Mouse (Mus musculus): ENCODE data around the gene Zbtb12. TPM values are rescaled to one million over a fixed set of nuclear protein-coding genes. Genes with fewer than 3 reads are reported as not detected.
A peak's percentile ranks its signal among the peaks of the same experiment; 100 is the strongest.
"Not testable (repeated sequence)": the region's sequence is repeated elsewhere in the genome, so short reads cannot be mapped to it uniquely, and the experiment has no call there.

Zbtb12 gene
- total RNA-seq (2022) = 10 to 100 TPM in 2 of 4 experiments, 1 to 10 TPM in 2; 8.3 to 10.2 (median 9.3) TPM

DNA sequence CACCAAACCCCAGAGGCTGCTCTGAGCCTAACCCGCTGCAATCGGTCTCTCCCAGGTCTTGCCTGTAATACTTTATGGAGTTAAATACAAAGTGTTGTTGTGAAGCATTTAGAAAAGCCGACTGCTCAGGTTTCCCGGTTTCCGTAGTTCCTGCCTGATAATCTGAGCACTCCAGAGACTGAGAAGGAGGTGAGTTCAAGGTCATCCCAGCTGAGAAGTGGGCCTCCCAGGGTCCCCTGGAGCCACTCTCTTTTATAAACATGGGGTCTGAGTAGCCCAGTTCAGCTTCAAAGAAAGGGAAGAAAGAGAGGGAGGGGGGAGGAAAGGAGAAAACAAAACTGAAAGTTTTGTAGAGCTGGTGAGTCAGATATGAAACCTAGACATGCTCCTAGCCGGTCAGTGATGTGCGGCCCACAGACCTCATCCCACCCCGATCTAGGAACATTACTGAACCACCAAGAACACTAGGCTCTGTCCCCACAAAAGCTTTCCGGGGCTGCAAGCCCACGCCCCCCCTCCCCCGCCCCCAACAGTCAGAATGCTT is at the start of gene Zbtb12:
Zbtb12 (plus strand) TSS at position 148 of the 544 bp plus-strand sequence.
- no peak for DNase-seq (ENCODE audit: low spot score in 2 of 2)

DNA sequence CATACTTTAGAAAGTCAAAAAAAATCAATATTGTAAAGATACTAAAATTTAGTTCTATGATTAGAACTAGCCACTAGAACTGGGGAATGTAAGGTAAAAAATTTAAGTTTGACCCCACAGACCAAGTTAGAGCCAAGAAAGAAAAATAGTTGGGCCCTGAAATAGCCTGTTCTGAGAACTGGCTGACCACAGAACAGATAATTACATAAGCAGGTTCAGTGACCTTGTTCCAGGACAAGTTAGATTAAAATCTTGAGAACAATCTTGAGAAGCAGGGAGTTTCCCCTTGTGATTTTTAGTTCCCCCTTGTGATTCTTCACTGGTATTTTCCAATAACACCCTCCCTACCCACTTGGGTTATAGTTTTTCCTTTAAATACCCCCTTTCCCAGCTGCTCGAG is 48.5 kb upstream of the Zbtb12 start:
- not testable (repeated sequence) for DNase-seq (ENCODE audit: low spot score in 2 of 2)

DNA sequence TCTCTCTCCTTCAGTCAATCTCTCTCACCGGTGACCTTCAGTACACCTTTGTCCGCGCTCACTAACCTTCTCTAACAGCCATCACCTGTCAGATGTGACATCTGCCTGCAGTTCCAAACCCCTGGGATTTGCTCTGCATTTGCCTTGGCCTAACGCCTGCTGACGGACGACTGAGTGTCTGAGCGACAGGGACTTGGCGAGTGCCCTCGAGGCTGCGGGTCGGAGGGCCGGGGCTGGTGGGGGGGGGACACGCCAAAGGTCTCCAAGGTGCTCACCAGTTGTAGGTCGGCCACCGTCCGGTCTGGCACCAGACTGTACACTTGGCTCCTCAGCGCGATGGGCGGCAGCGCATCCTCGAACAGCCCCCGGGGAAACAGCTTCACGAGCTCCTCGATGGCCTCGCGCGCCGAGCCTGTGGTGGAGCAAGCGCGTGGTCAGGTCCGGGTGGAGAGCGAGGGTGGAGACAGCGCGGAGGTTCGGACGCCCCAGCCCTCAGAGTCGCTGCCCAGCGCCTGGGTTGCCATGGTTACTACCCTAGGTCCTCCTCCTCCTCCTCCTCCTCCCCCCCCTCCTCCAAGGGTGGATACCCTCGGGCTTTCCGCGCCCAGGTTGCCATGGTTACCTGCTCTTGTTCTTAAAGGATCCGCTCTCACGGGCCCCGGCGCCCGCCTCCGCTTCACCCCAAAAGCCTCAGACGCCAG is 43.0 kb upstream of the Zbtb12 start:
- DNase-seq (ENCODE audit: low spot score in 2 of 2) = no peak

DNA sequence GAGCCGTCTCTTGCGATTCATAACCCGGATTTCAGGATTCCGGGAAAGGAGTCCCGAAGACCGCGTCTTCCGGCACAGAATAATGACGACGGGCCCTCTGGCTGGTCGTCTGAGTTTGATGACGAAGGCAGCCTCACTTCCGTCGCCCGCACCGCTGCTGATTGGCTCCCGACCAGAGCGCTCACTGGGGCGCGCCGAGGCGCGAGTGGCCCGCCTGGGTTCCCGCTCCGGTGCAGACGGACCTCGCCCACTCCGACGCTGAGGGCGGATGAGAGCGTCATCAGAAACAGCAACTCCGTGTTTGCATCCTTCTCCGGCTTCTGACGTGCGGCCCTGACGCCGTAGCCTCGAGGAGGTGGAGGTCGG is 42.4 kb upstream of the Zbtb12 start, which contains the start of the genes Stk19 and Dxo:
Stk19 (minus strand) TSS at position 90 of the 366 bp plus-strand sequence.
Dxo (plus strand) TSS at position 164 of the 366 bp plus-strand sequence.
- DNase-seq (ENCODE audit: low spot score in 2 of 2) = peak; percentile 96 to 97

DNA sequence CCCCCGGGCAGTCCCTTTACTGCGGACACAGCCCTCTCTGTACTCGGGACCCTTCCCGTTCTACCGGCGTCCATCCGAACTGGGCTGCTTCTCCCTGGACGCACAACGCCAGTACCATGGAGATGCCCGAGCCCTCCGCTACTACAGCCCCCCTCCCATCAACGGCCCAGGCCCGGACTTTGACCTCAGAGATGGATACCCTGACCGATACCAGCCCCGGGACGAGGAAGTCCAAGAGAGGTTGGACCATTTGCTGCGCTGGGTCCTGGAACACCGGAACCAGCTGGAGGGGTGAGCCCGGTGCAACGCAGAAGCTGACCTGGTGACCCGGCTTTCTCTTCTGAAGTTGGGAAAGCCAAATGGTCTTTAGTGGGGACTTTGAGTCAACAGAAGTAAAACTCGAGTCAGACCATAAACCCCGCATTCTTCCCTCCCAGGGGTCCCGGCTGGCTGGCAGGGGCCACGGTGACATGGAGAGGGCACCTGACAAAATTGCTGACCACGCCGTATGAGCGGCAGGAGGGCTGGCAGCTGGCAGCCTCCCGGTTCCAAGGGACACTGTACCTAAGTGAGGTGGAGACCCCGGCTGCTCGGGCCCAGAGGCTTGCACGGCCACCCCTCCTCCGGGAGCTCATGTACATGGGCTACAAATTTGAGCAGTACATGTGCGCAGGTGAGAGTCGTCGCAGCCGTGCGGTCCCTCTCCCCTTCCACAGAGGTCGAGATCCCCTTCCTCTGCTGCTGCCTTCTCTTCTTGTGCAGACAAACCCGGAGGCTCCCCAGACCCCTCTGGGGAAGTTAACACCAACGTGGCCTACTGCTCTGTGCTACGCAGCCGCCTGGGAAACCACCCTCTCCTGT is 41.6 kb upstream of the Zbtb12 start:
- DNase-seq (ENCODE audit: low spot score in 2 of 2) = no peak

DNA sequence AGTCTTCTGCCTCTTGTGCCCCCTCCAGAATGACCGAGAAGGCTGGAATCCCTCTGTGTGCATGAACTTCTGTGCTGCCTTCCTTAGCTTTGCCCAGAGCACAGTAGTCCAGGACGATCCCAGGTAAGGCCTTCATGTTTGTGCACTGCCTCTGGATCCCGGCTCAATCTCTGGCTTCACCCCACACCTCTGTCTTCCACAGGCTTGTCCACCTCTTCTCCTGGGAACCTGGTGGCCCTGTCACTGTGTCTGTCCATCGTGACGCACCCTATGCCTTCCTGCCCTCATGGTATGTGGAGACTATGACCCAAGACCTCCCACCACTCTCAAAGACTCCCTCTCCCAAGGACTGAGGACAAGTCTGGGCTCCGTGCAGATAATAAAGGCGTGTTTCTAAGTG is 40.5 kb upstream of the Zbtb12 start:
- no peak for DNase-seq (ENCODE audit: low spot score in 2 of 2)

DNA sequence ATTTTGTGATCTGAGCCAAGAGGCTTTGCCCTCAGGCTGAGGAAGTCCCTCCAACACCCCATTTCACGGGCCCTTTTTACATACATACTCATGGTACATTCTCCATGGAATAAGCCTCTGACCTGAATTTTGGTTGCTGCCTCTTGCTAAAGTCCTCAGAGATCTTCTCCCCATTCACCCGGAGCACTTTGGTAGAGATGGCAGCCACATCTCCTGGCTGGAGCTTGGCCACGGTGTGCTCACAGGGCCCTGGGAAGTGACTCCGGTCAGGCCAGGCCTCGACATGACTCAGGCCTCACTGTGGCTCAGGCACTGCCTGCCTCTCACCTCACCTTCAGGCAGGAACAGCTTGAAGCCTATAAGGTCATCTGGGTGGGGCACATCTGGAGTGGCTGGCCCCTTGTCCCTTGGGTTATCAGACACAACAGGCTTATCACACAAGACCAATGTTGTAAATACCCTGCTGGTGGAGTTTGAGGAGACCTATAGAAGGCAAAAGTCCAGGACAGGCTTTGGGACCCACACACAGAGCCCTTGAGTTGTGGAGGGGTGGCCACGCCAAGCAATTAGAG is 38.5 kb upstream of the Zbtb12 start:
- DNase-seq (ENCODE audit: low spot score in 2 of 2) = no peak

DNA sequence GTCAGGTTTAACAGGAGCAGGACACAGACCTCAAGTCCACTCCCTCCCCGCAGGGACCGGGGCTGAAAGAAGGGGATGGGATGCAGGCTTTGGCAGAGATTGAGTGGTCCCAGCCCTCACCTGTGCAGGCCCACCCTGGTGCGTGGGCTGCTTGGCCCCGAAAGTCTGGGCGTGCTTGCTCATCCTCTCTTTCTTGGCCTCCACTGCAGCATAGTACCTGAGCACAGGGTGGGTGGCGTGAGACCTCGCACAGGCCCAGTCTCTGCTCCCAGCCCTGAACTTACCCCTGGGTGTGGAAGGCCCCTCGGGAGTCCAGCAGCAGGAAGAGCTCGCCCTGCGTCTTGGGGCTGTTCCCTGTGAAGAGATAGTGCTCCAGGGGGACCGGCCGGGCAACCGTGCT is 34.4 kb upstream of the Zbtb12 start:
- DNase-seq (ENCODE audit: low spot score in 2 of 2) = no peak

DNA sequence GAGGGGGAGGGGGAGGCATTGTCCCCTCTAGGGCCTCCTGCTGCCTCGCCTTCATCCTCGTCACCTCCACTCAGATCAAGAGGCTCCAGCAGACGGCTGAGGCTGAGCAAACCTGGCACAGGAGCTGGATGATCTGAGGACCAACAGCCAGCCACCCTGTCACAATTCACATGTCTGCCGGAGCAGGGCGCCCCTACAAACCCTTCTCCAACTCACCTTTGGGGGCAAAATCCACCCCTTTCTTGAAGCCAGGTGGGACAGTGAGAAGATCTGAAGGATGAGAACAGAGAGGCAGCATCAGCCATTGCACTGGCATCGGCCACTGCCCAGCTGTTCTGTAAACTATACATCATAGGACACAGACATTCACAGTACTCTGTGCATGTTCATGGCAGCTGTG is 32.1 kb upstream of the Zbtb12 start:
- no peak for DNase-seq (ENCODE audit: low spot score in 2 of 2)

DNA sequence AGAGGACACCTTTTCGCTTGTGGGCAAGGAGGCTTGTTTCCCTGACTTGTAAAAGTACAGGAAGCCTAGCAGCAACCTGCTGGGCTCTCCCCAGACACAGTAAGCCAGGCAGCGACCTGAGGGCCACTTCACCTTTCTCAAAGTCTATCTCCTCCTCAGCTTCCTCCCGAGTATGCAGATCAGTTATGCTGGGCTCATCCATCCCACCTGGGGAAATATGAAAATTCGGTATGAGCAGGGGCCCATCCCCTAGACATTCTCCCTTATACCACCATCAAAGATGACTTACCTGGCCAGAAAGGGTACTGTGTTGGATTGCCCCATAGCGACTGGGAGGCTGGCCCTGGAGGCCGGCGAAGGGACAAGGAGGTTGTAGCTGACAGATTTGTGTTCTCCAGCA is 31.7 kb upstream of the Zbtb12 start:
- no peak for DNase-seq (ENCODE audit: low spot score in 2 of 2)

DNA sequence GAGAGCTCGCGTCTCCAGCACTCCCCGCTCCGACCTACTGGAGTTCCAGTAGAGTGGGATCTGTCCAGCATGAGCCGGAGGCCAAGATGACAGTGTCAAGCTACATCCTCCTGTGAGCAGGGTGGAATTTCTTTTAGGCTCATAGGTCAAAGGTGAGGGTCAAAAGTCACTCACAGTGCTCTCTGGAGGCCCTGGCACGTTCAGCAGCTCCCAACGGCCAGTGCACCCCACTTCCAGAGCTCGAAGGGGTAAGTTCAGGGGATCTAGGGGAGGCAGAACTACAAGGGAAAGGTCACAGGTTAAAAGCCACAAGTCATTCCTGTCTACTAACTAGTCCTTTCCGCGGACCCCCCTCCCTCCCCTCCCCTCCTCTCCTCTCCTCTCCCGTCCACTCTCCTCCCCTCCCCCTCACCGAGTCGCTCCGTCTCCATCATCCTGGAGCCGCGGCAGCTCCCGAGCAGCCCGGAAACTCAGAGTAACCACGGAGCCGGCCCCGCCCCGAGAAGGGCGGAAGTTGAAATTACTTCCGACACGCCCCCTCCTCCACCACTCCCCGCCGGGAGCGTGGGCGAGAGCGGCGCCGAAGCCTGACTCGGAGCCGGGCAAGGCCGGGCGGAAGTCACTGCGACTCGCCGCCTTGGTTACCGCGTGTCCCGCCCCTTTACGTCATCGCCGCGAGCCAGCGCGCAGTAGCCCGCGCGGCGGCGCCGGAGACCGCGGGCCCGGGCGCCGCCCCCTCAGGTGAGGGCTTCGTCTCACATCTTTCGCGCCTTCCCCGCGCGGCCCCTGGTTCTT is 29.4 kb upstream of the Zbtb12 start, which contains the start of the genes Skiv2l and Nelfe:
Skiv2l (minus strand) TSS at position 489 of the 795 bp plus-strand sequence.
Nelfe (plus strand) TSS at position 670 of the 795 bp plus-strand sequence.
- DNase-seq (ENCODE audit: low spot score in 2 of 2) = peak; percentile 95 to 96

DNA sequence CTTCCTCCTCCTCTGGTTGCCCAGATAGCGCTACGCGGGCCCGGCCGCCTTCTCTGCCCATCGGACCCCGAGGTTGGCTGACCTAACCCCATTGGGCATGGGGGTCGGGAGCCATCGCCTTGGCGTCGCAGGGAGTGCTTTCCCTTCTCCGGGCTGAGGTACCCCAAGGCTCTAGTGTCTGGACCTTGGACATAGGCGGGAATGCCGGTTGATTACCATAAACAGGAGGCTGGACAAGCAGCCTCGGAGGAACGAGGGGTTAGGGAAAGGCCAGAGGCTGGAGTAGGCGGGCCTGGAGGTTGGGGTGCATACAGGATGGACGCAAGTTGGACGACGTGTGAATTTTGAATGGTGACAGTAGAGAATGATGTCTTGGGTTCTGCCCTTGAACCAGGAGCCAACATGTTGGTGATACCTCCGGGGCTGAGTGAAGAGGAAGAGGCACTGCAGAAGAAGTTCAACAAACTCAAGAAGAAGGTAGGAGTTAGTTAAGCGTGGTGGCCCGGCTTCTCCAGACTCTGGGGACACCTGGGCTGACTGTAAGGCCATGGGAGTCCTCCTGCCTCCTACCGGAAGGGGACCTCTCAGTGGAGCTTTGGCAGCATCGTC is 28.7 kb upstream of the Zbtb12 start:
- no peak for DNase-seq (ENCODE audit: low spot score in 2 of 2)

DNA sequence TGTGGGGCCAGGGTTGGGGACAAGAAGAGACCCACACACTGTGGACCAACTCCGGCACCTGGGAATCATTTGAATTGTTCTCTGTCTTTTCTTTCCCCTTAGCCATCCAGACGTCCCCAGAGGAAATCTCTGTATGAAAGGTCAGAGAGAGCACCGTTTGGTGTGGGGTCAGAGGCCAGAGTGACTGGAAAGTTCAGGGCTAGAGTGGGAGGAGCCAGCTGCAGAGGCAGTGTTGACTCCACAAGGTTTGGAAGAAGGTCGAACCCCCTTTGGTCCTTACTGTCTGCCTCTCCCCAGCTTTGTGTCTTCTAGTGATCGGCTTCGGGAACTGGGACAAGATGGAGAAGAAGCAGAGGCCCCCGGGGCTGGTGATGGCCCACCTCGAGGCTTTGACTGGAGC is 25.8 kb upstream of the Zbtb12 start:
- DNase-seq (ENCODE audit: low spot score in 2 of 2) = no peak

DNA sequence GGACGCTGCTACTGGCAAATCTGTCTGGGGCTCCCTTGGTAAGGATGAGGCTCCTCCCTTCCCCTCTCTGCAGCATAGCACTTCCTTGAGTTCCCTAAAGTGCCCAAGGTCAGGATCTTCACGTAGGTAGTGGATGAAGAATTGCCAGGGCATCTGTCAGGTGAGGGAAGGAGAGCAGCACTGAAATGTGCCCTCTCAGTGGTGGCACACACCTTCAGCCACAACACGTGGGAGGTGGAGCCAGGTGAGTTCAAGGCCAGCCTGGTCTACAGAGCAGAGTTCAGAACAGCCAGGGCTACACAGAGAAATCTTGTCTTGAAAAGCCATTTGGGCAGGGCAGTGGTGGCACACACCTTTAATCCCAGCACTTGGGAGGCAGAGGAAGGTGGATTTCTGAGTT is 24.5 kb upstream of the Zbtb12 start:
- DNase-seq (ENCODE audit: low spot score in 2 of 2) = no peak

DNA sequence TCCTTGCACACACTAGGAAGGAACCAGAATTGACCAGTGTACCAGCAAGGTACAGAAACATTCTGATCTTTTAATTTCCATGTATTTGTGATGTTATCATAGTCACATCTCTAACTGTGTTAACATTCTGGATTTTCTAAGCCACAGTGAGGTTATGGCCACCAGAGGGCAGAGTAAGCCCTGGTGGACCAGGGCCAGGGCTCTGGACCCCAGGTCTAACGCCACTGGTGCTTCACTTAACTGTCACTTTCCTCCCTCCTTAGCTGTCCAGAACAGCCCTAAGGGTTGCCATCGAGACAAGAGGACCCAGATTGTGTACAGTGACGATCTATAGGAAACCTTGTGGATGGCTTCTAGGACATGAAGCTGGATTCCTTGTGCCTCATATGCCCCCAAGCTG is 23.5 kb upstream of the Zbtb12 start:
- DNase-seq (ENCODE audit: low spot score in 2 of 2) = no peak

DNA sequence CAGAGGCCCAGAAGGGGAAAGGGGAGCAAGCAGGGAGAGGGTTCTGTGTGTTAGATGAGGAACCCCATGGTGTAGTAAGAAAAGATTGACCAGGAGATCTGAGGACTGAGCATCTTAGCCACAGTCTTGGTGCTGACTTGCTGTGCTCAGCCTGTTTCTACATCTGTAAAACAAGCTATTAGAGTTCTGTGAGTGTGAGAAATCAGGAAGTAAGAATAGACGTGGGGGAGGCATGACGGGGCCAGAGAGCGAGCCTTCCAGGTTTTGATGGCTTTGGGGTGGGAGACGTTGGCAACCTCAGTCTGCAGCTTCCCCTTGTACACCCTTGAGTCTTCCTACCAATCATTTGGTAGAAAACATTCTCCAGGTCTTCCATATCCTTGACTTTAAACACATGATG is 20.6 kb upstream of the Zbtb12 start:
- DNase-seq (ENCODE audit: low spot score in 2 of 2) = no peak

DNA sequence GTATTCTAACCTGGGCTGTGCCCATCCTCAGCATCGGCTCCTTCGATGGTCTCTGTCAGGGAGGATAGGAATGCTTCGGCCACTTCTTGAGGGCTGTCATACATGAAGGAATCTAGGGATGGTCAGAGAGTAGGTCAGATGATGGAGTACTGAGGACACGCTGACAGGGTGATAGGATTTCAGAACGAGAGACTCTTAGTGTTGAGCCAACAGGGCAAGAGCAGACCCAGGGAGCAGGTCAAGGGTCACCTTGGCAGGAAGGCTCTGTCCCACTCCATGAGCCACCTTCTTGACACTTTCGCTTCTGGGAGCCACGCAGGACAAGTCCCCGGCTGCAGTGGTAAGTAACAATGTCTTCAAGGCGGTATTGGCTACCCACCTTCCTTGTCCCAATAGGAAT is 18.8 kb upstream of the Zbtb12 start:
- DNase-seq (ENCODE audit: low spot score in 2 of 2) = no peak

DNA sequence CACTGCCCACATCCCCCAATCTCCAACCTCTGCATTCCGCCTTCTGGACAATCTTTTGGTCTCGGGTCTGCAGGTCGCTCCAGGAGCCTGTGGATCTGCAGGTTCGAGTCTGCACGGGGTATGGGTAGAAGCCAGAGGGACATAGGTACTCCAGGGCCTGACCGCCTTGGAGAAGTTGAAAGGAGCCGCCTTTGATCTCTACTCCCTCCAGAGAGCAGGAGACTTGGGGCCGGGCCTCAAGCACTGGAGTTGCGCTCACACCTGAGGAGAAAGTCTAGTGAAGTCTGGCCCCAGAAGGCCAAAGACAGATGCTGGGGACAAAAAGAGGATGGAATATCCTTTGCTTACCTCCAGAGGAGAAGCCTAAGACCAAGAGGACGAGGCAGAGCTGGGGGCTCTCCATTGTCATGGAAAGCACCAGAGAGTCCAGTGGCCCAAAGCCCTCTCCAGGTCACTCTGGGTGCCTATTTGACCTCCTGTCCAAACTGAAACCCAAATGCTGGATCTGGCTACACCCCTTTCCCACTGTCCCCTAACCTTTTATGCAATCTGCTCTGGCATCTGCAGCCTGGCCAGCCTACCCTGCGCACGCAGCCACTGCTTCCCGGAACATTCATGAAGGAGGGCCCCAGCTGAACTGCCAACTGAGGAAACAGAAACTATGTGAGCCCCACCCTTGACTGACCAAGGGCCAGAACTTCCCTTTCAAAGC is 17.4 kb upstream of the Zbtb12 start:
- no peak for DNase-seq (ENCODE audit: low spot score in 2 of 2)

DNA sequence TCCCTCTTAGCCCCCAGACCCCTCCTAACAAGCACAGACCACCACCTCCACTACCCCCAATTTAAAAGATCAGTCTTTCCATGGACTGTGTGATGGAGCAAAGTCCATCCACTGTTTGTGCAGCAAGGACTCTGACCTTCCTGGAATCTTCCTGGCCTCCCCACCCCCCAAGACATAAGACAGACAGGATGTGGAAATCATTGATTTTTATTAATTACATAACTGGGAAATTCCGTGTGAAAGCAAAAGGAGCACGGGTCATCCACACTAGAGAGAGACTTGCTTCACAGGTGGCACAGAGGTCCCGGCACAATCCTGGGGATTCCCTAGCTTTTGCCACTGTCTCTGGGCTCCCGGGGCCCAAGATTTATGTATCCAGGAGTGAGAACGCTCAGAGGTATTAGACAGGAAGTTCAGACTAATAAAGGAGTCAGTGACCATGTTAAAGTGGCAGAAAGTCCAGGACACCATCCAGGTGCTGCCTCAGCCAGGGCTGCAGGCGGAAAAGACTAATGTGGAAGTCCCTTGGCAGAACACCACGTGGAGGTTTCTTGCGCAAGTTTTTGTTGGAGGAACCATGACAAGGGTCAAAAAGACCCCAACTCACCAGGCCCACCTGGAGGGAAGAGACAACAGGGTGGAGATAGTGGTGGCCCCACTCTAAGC is 16.7 kb upstream of the Zbtb12 start, which contains the start of gene Cfb:
Cfb (minus strand) TSS at position 103 of the 666 bp plus-strand sequence.
- DNase-seq (ENCODE audit: low spot score in 2 of 2) = no peak

Measured in layer of hippocampus, adult 8-10 months (tissue).